Mouse (Mus musculus): Measurements from ENCODE around the gene Megf11. TPM values are rescaled to one million over a fixed set of nuclear protein-coding genes. Genes with fewer than 3 reads are reported as not detected.

Megf11 gene
- polyA plus RNA-seq, 1 experiment: not detected

DNA sequence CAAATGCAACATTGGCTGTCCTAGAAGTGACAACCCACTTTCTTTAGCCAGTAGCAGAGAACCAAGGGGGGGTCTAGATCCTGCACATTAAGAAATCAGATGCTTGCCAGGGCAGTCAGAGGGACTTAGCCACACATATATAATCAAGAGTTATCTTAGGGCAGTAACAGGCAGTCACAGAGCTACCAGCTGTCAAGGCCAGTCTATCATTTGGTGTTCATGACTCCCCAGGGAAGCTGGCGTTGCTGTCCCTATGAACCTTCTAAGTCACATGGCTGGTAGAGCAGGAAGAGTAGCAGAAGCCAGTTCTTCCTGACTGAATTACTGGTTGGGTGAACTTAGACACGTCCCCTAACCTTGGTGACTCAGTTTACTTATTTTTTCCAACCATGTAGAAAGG, 307.7 kb downstream of the Megf11 start:
- H3K27me3 ChIP-seq (replicated peaks): no peaks in the 10 kb centered on the region
- TF ChIP-seq FLI1 (IDR thresholded peaks at IDR 0.05; ENCODE audit: low read length) (no peak), GATA1 (IDR thresholded peaks at IDR 0.05; ENCODE audit: borderline replicate concordance, low read length) (no peak)
- H3K36me3 ChIP-seq (replicated peaks; ENCODE audit: low read length): peaks cover 99% of the 10 kb centered on the region
- H3K9me3 ChIP-seq: no peaks in the 10 kb centered on the region
- H3K4me3 ChIP-seq (replicated peaks): no peak overlapping the region
- peaks cover 54% of the 10 kb centered on the region for H3K4me1 ChIP-seq

- Histone ChIP-seq H3K4me3 (replicated peaks) (no peak overlapping the region), H3K9me3 (no peaks in the 10 kb centered on the region), H3K4me1 (peaks cover 48% of the 10 kb centered on the region), H3K27me3 (replicated peaks) (no peaks in the 10 kb centered on the region), H3K36me3 (replicated peaks; ENCODE audit: low read length) (peaks cover 99% of the 10 kb centered on the region)
- TF ChIP-seq GATA1 (IDR thresholded peaks at IDR 0.05; ENCODE audit: borderline replicate concordance, low read length): no peak
- no peak for TF ChIP-seq FLI1 (IDR thresholded peaks at IDR 0.05; ENCODE audit: low read length)
Observed at GRCm38 (mm10) chr9:64695266-64695665, 309.8 kb downstream of the Megf11 start.

- Histone ChIP-seq H3K36me3 (replicated peaks; ENCODE audit: low read length) (peaks cover 100% of the 10 kb centered on the region), H3K4me1 (peaks cover 48% of the 10 kb centered on the region)
Observed at GRCm38 (mm10) chr9:64696404-64696803, 311.0 kb downstream of the Megf11 start.

DNA sequence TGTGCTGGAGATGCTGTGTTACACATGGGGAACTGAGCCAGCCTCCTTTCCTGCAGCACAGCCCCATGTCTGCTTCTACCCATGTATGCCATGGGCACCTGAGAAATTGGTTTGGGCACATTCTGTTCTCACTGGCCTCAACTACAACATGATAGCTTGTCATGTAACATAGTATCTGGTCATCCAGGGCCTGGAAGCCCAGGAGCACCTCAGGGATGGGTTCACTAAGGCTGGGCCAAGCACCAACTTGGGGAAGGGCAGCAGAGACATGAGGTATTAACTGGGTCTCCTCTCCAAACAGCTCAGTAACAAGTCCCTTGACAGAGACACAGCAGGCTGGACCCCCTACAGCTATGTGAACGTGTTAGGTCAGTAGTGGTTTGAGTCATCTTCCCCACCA, 311.6 kb downstream of the Megf11 start:
- H3K36me3 ChIP-seq (replicated peaks; ENCODE audit: low read length): peaks cover 100% of the 10 kb centered on the region
- peaks cover 47% of the 10 kb centered on the region for H3K4me1 ChIP-seq
- H3K9me3 ChIP-seq: no peaks in the 10 kb centered on the region
- TF ChIP-seq FLI1 (IDR thresholded peaks at IDR 0.05; ENCODE audit: low read length): no peak
- TF ChIP-seq GATA1 (IDR thresholded peaks at IDR 0.05; ENCODE audit: borderline replicate concordance, low read length): no peak
- no peaks in the 10 kb centered on the region for H3K27me3 ChIP-seq (replicated peaks)
- H3K4me3 ChIP-seq (replicated peaks): no peak overlapping the region

More at GRCm38 (mm10) chr9:64696404-64696803, 311.0 kb downstream of the Megf11 start:
- Histone ChIP-seq H3K27me3 (replicated peaks) (no peaks in the 10 kb centered on the region), H3K4me3 (replicated peaks) (no peak overlapping the region), H3K9me3 (no peaks in the 10 kb centered on the region)
- TF ChIP-seq GATA1 (IDR thresholded peaks at IDR 0.05; ENCODE audit: borderline replicate concordance, low read length) (no peak), FLI1 (IDR thresholded peaks at IDR 0.05; ENCODE audit: low read length) (no peak)

DNA sequence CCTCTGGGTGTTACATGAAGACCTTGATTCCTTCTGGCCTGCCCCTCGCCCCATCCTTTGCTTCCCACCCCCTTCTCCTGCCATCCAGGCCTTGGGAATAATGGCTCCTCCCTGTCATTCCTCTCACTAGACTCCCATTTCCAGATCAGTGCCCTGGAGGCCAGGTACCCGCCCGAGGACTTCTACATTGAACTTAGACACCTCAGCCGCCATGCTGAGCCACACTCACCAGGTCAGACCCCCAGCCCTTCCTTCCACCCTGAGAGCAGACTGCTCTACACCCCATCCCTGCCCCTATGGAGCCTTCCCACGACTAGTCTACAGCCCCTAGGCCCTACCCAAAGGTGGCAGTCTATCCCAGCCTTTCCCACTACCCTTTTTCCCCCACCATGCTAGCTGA, 312.3 kb downstream of the Megf11 start:
- H3K27me3 ChIP-seq (replicated peaks): no peaks in the 10 kb centered on the region
- no peaks in the 10 kb centered on the region for H3K9me3 ChIP-seq
- TF ChIP-seq GATA1 (IDR thresholded peaks at IDR 0.05; ENCODE audit: borderline replicate concordance, low read length) (no peak), FLI1 (IDR thresholded peaks at IDR 0.05; ENCODE audit: low read length) (no peak)
- H3K4me3 ChIP-seq (replicated peaks): no peak overlapping the region
- peaks cover 100% of the 10 kb centered on the region for H3K36me3 ChIP-seq (replicated peaks; ENCODE audit: low read length)
- peaks cover 48% of the 10 kb centered on the region for H3K4me1 ChIP-seq

GRCm38 (mm10) chr9:64698586-64698985, 313.2 kb downstream of the Megf11 start:
- TF ChIP-seq GATA1 (IDR thresholded peaks at IDR 0.05; ENCODE audit: borderline replicate concordance, low read length) (no peak), FLI1 (IDR thresholded peaks at IDR 0.05; ENCODE audit: low read length) (no peak)
- no peaks in the 10 kb centered on the region for H3K9me3 ChIP-seq
- no peaks in the 10 kb centered on the region for H3K27me3 ChIP-seq (replicated peaks)
- H3K36me3 ChIP-seq (replicated peaks; ENCODE audit: low read length): peaks cover 100% of the 10 kb centered on the region
- H3K4me1 ChIP-seq: peaks cover 50% of the 10 kb centered on the region
- H3K4me3 ChIP-seq (replicated peaks): no peak overlapping the region

DNA sequence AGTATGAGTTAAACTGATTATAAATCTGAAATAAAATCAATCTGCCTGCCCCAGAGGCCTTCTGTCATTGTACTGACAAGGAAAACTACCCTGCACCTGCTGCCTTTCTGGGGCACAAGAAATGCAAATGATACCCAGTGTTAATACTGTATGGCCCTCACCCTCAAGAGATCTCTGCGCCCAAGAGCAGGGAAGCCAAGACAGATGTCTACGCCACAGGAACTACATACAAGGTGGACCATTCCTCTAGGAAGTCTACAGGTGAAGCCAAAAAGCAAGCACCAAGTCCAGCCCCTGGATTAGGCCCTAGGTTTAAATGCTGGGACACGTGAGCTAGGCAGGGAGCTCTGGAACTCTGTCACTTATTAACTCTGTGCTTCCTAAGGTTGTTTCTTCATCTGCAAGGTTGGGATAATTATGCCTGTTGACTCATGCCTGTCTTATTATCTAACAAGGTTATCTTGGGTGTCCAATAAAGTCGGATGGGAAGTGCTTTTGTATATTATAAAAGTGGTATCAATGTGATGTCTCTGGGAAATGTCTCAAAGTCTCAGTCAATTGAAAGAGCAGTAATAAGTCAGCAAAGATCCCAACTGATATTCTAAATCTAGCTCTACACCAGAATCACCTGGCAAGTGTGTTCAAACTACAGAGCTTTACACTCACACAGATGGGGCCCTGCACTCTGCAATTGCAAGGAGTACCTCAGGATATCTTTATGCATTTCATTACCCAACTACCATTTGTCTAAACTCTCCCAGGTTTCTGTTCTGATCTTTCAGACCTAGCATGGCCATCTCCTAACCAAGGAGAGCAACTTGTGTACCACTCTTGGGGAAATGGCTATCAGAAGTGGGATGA, 315.3 kb downstream of the Megf11 start:
- no peak for TF ChIP-seq GATA1 (IDR thresholded peaks at IDR 0.05; ENCODE audit: borderline replicate concordance, low read length)
- no peak for TF ChIP-seq FLI1 (IDR thresholded peaks at IDR 0.05; ENCODE audit: low read length)
- H3K4me3 ChIP-seq (replicated peaks): no peak overlapping the region
- H3K27me3 ChIP-seq (replicated peaks): no peaks in the 10 kb centered on the region
- H3K4me1 ChIP-seq: peaks cover 67% of the 10 kb centered on the region
- no peaks in the 10 kb centered on the region for H3K9me3 ChIP-seq
- peaks cover 100% of the 10 kb centered on the region for H3K36me3 ChIP-seq (replicated peaks; ENCODE audit: low read length)

DNA sequence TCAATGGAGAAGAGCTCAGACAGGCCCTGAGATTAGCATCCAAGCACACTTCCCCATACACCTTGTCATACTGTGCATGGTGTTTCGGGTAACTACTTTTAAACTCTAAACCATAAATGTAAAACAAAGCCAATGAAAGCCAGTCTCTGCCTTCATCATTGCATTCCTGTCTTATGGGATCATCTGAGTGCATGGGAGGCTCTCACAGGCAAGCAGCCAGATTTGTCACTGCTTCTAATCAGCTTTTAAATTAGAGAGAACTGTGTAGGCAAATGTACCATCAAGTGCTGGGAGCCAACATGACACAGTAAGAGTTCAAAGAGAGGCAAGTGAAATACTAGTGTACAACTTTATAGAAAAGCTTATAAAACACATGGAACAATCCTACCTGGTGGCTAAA, 316.2 kb downstream of the Megf11 start:
- TF ChIP-seq GATA1 (IDR thresholded peaks at IDR 0.05; ENCODE audit: borderline replicate concordance, low read length): no peak
- TF ChIP-seq FLI1 (IDR thresholded peaks at IDR 0.05; ENCODE audit: low read length): no peak
- Histone ChIP-seq H3K27me3 (replicated peaks) (no peaks in the 10 kb centered on the region), H3K4me3 (replicated peaks) (no peak overlapping the region), H3K9me3 (no peaks in the 10 kb centered on the region), H3K4me1 (peaks cover 75% of the 10 kb centered on the region), H3K36me3 (replicated peaks; ENCODE audit: low read length) (peaks cover 100% of the 10 kb centered on the region)

DNA sequence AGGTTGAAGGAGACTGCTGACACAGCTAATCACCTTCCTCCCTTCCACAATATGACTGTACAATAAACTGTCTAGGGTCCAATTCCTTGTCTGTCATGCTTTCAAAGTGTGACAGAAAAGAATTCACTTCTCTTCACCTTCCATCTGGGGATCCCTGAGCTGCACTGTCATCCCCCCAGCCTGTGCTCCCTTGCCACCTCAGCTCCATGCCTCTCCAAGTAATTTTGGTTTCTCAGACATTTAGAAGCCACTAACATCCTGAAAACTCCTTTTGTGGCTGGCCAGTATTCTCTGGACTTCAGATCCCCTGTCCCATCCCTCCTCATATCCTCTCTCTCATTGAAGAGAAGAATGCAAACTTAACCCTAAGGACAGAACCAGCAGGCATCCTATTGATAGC, 317.0 kb downstream of the Megf11 start:
- TF ChIP-seq FLI1 (IDR thresholded peaks at IDR 0.05; ENCODE audit: low read length): no peak
- no peak for TF ChIP-seq GATA1 (IDR thresholded peaks at IDR 0.05; ENCODE audit: borderline replicate concordance, low read length)
- Histone ChIP-seq H3K4me1 (peaks cover 75% of the 10 kb centered on the region), H3K9me3 (no peaks in the 10 kb centered on the region), H3K4me3 (replicated peaks) (no peak overlapping the region), H3K36me3 (replicated peaks; ENCODE audit: low read length) (peaks cover 100% of the 10 kb centered on the region), H3K27me3 (replicated peaks) (no peaks in the 10 kb centered on the region)

DNA sequence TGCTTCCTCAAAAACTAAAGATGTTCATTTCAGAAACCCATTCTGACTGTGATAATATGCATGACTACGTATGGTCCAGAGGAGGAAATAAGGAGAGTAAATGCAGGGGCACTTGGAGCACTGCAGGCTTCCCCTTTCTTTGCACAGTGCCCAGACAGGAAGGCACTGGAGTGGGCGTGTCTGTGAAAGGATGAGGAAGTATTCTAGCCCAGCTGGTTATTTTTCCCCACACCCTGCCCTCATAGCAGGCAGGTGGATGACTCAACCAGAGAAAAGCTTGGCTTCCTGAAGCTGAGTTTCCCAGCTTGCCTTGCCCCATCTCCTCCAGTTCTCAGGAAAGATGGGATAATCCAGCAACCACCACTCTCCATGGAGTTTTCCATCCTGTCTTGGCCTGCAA, 317.5 kb downstream of the Megf11 start:
- H3K9me3 ChIP-seq: no peaks in the 10 kb centered on the region
- TF ChIP-seq FLI1 (IDR thresholded peaks at IDR 0.05; ENCODE audit: low read length): no peak
- TF ChIP-seq GATA1 (IDR thresholded peaks at IDR 0.05; ENCODE audit: borderline replicate concordance, low read length): no peak
- H3K36me3 ChIP-seq (replicated peaks; ENCODE audit: low read length): peaks cover 100% of the 10 kb centered on the region
- H3K27me3 ChIP-seq (replicated peaks): no peaks in the 10 kb centered on the region
- no peak overlapping the region for H3K4me3 ChIP-seq (replicated peaks)
- H3K4me1 ChIP-seq: peaks cover 71% of the 10 kb centered on the region

All from megakaryocyte, embryonic 14.5 days (primary cell).